Mouse (Mus musculus) limb, embryonic 10.5 days (tissue): ENCODE results near the gene Pld6. TPM values are rescaled to one million over a fixed set of nuclear protein-coding genes. Genes with fewer than 3 reads are reported as not detected.
"Not testable (repeated sequence)": the region's sequence is repeated elsewhere in the genome, so short reads cannot be mapped to it uniquely, and the experiment has no call there.

Experiments
- DNase-seq: peaks from one replicate; pipeline ENCODE4 v3.0.0-alpha.2; 2017; ENCODE audit warnings: low spot score
- H3K27ac ChIP-seq: fragments of 300-500 bp; sonication (generic); 2 replicates; pipeline ENCODE4 v1.5.1; 2016; ENCODE audit warnings: mild to moderate bottlenecking
- H3K27me3 ChIP-seq: fragments of 300-500 bp; sonication (generic); 2 replicates; pipeline ENCODE4 v1.6.1; 2016; ENCODE audit warnings: low read depth, mild to moderate bottlenecking; ENCODE audit not compliant: poor library complexity, severe bottlenecking
- H3K36me3 ChIP-seq: fragments of 300-500 bp; sonication (generic); 2 replicates; pipeline ENCODE4 v1.6.1; 2016; ENCODE audit warnings: mild to moderate bottlenecking, moderate library complexity
- H3K4me1 ChIP-seq: fragments of 300-500 bp; sonication (generic); 2 replicates; pipeline ENCODE4 v1.6.1; 2016
- H3K4me3 ChIP-seq: fragments of 300-500 bp; sonication (generic); 2 replicates; pipeline ENCODE4 v1.5.1; 2016; ENCODE audit warnings: mild to moderate bottlenecking, moderate library complexity
- H3K9me3 ChIP-seq: fragments of 300-500 bp; sonication (generic); replicated peaks from 2 replicates; pipeline ENCODE4 v1.6.1; 2016; ENCODE audit warnings: mild to moderate bottlenecking
- WGBS: fragments of 180-500 bp; shearing (Covaris S2); methylation state at CpG from one replicate; pipeline ENCODE4 v1.1.7; 2016; 5-methylcytosine and 5-hydroxymethylcytosine counted together
- polyA plus RNA-seq: library from polyadenylated mRNA; unstranded; fragments of >200 nt; fragmentation: Nextera tagmentation; extraction: Ambion mirVana; gene quantifications from 2 replicates; pipeline ENCODE4 v1.2.1, GENCODE M21; 2016

The Pld6 gene
- polyA plus RNA-seq, 1 experiment from 2014 or later, result 4.5 TPM

DNA sequence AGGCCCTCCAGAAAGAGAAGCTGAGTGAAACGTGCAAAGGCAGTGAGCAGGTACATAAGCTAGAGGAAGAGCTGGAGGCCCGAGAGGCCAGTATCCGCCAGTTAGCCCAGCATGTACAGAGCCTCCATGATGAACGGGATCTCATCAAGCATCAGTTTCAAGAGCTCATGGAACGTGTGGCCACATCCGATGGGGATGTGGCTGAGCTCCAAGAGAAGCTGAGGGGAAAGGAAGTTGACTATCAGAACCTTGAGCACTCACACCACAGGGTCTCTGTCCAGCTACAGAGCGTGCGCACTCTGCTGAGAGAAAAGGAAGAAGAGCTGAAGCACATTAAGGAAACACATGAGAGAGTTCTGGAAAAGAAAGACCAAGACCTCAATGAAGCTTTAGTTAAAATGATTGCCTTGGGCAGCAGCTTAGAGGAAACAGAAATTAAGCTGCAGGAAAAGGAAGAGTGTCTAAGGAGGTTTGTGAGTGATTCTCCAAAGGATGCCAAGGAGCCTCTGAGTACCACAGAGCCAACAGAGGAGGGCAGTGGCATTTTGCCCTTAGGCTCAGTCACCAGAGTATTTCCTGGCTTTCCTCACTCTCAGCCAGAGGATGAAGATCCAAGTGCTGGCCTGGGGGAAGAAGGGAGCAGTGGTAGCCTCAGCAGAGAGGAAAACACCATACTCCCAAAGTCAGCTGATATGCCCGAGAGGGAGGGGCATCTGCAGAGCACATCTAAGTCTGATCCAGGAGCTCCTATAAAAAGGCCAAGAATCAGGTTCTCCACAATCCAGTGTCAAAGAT is 29.1 kb downstream of the Pld6 start:
- no peaks in the 10 kb centered on the region for H3K4me1 ChIP-seq
- DNase-seq, result no peak
- H3K9me3 ChIP-seq, result no peaks in the 10 kb centered on the region
- WGBS, result 95% methylated on average over 9 of the region's 9 CpGs
- no peak overlapping the region for H3K27ac ChIP-seq
- no peak overlapping the region for H3K4me3 ChIP-seq
- no peaks in the 10 kb centered on the region for H3K27me3 ChIP-seq
- H3K36me3 ChIP-seq, result peaks cover 94% of the 10 kb centered on the region

GRCm38 (mm10) chr11:59756351-59756750 is 31.1 kb downstream of the Pld6 start:
- 92% methylated on average over 4 of the region's 4 CpGs for WGBS
- H3K9me3 ChIP-seq, result no peaks in the 10 kb centered on the region
- DNase-seq, result no peak
- H3K4me3 ChIP-seq, result no peak overlapping the region
- H3K27ac ChIP-seq, result no peak overlapping the region
- H3K4me1 ChIP-seq, result no peaks in the 10 kb centered on the region
- H3K36me3 ChIP-seq, result peaks cover 100% of the 10 kb centered on the region
- no peaks in the 10 kb centered on the region for H3K27me3 ChIP-seq

DNA sequence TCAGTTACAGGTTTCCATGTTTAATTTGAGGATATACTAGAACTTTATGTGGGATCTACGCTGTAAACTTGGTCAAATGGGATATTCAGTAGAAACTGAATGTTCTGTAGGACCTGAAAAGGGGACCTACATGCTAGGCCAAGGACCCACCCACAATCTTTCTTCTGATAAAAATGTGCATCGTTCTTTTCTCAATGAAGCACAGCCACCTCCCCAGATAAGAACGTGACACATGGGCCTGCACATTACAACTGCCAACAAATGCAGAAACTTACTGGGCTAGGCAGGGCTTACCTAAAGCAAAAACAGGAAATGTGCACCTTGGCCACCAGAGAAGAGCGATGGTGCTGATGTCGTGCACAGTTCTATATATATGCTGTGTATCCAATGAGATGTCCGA is 32.9 kb downstream of the Pld6 start:
- Histone ChIP-seq H3K9me3 (no peaks in the 10 kb centered on the region), H3K27me3 (no peaks in the 10 kb centered on the region), H3K4me3 (no peak overlapping the region), H3K4me1 (no peaks in the 10 kb centered on the region), H3K36me3 (peaks cover 100% of the 10 kb centered on the region), H3K27ac (no peak overlapping the region)
- 99% methylated on average over 6 of the region's 6 CpGs for WGBS
- DNase-seq, result no peak

- H3K4me1 ChIP-seq, result no peaks in the 10 kb centered on the region
- no peak overlapping the region for H3K4me3 ChIP-seq
- peaks cover 83% of the 10 kb centered on the region for H3K36me3 ChIP-seq
- DNase-seq, result no peak
- no peaks in the 10 kb centered on the region for H3K27me3 ChIP-seq
- no peak overlapping the region for H3K27ac ChIP-seq
- no peaks in the 10 kb centered on the region for H3K9me3 ChIP-seq
- 89% methylated on average over 3 of the region's 3 CpGs for WGBS
These were observed 38.4 kb downstream of the Pld6 start for GRCm38 (mm10) chr11:59749050-59749449.

DNA sequence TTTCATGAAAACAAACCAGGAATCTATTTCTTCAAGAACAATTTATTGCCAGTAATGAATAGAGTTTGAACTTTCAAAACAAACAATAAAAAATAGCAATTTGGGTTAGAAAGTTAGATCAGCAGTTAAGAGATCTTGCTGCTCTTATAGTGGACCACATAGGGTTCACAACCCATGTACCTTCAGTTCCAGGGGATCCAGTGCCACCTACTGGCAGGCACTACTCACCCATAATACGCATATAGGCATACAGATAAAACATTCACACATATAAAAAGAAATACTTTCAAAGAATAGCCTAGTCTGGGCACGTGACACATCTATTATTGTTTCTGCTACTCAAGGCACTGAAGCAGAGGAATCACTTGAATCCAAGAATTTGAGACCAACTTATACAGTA is 40.8 kb downstream of the Pld6 start:
- Histone ChIP-seq H3K4me1 (no peaks in the 10 kb centered on the region), H3K36me3 (peaks cover 83% of the 10 kb centered on the region), H3K27me3 (no peaks in the 10 kb centered on the region), H3K9me3 (no peaks in the 10 kb centered on the region), H3K4me3 (no peak overlapping the region), H3K27ac (no peak overlapping the region)
- no peak for DNase-seq
- WGBS, result 92% methylated on average over 2 of the region's 2 CpGs

- DNase-seq, result no peak
- Histone ChIP-seq H3K27ac (no peak overlapping the region), H3K4me3 (no peak overlapping the region), H3K27me3 (no peaks in the 10 kb centered on the region), H3K4me1 (no peaks in the 10 kb centered on the region), H3K9me3 (no peaks in the 10 kb centered on the region), H3K36me3 (peaks cover 83% of the 10 kb centered on the region)
- WGBS, result 94% methylated on average over 5 of the region's 5 CpGs
These were observed 41.6 kb downstream of the Pld6 start for GRCm38 (mm10) chr11:59745851-59746250.

DNA sequence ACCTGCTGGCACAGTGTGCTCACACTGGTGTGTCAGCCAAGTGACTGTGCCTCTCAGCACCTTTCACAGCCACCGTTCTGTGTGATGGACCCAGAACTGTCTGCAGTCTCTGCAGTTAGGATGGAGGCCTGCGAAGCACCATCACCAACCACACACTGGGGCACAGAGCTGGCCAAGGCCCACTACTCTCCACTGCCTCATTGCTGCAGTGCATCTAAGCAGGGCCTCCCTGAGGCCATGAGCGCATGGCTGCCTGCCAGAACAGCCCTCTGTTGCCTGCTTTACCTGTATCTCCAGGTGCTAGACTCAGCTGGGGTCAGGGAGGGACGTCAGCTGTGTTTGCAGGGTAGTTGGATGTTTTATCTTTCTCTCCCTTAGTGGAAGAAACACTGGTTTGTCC is 43.1 kb downstream of the Pld6 start:
- H3K27ac ChIP-seq, result no peak overlapping the region
- H3K27me3 ChIP-seq, result no peaks in the 10 kb centered on the region
- H3K9me3 ChIP-seq, result no peaks in the 10 kb centered on the region
- WGBS, result 93% methylated on average over 4 of the region's 4 CpGs
- no peak overlapping the region for H3K4me3 ChIP-seq
- no peak for DNase-seq
- H3K36me3 ChIP-seq, result peaks cover 83% of the 10 kb centered on the region
- no peaks in the 10 kb centered on the region for H3K4me1 ChIP-seq

GRCm38 (mm10) chr11:59743712-59744111 is 43.7 kb downstream of the Pld6 start:
- 96% methylated on average over 1 of the region's 1 CpGs for WGBS
- Histone ChIP-seq H3K4me3 (no peak overlapping the region), H3K27me3 (no peaks in the 10 kb centered on the region), H3K4me1 (no peaks in the 10 kb centered on the region), H3K36me3 (peaks cover 83% of the 10 kb centered on the region), H3K9me3 (no peaks in the 10 kb centered on the region), H3K27ac (no peak overlapping the region)
- no peak for DNase-seq

DNA sequence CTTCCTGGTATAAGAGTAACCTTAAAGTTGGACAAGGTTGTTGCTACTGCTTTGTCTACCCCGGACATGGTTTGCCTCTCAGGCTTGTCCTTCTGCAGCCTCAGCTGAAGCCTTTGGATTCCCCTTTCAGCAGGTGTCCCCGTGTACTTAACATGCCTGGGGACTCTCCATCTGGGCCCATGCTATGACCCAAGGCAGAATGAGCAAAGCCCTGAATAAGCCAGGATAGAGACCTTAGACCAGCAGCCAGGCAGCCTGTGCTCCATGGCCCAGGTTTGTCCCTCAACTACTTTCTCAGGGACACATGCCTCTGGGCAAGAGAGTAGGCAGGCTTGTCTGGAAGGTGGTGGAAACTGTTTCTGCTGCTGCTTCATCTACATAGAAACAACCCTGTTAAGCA is 44.1 kb downstream of the Pld6 start:
- no peaks in the 10 kb centered on the region for H3K9me3 ChIP-seq
- H3K4me1 ChIP-seq, result no peaks in the 10 kb centered on the region
- no peak overlapping the region for H3K27ac ChIP-seq
- H3K4me3 ChIP-seq, result no peak overlapping the region
- no peak for DNase-seq
- 91% methylated on average over 2 of the region's 2 CpGs for WGBS
- H3K36me3 ChIP-seq, result peaks cover 84% of the 10 kb centered on the region
- no peaks in the 10 kb centered on the region for H3K27me3 ChIP-seq

GRCm38 (mm10) chr11:59741915-59742314 is 45.5 kb downstream of the Pld6 start:
- WGBS, result 96% methylated on average over 5 of the region's 5 CpGs
- Histone ChIP-seq H3K4me1 (no peaks in the 10 kb centered on the region), H3K4me3 (no peak overlapping the region), H3K36me3 (peaks cover 91% of the 10 kb centered on the region), H3K9me3 (no peaks in the 10 kb centered on the region), H3K27me3 (no peaks in the 10 kb centered on the region), H3K27ac (no peak overlapping the region)
- no peak for DNase-seq

DNA sequence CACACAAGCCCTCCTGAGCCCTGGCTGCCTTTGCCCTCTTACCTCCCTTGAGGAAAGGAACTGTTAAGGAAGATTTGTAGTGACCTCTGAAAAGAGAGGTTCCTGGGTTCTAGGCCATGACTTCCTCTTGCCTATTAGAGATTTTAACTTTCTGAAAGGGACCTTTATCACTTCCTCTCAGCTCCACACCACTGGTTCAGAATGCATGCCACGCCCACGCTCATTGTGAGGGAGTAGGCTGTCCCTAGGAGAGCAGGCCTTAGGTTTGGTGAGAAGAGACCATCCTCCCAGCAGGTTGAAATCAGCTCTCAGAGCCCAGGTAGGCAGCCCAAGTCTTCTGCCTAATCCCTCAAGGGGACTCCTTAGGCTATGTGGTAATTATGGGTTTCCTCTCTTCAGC is 47.4 kb downstream of the Pld6 start:
- 89% methylated on average over 2 of the region's 2 CpGs for WGBS

DNA sequence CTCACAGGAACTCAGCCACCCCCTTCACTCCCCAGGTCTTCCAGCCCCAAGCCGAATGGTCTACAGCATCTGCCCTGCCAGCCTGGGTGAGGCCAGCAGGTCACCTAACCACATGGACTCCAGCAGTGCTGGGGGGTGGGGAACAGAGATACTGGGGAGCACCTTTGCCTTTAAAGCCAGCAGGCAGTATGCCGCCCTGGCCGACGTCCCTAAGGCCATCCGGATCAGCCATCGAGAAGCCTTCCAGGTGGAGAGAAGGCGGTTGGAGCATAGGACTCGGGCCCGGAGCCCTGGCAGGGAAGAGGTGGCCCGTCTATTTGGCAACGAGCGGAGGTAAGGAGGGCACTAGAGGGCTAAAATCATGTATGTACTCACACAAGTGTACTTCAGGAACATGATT is 50.2 kb downstream of the Pld6 start:
- Histone ChIP-seq H3K36me3 (peaks cover 95% of the 10 kb centered on the region), H3K4me3 (no peak overlapping the region), H3K9me3 (no peaks in the 10 kb centered on the region), H3K27me3 (no peaks in the 10 kb centered on the region), H3K4me1 (no peaks in the 10 kb centered on the region), H3K27ac (no peak overlapping the region)
- 92% methylated on average over 12 of the region's 12 CpGs for WGBS
- no peak for DNase-seq

More for the DNA sequence above, 47.4 kb downstream of the Pld6 start:
- DNase-seq, result no peak
- H3K36me3 ChIP-seq, result peaks cover 99% of the 10 kb centered on the region
- H3K4me1 ChIP-seq, result no peaks in the 10 kb centered on the region
- H3K27ac ChIP-seq, result no peak overlapping the region
- H3K9me3 ChIP-seq, result no peaks in the 10 kb centered on the region
- H3K27me3 ChIP-seq, result no peaks in the 10 kb centered on the region
- no peak overlapping the region for H3K4me3 ChIP-seq

DNA sequence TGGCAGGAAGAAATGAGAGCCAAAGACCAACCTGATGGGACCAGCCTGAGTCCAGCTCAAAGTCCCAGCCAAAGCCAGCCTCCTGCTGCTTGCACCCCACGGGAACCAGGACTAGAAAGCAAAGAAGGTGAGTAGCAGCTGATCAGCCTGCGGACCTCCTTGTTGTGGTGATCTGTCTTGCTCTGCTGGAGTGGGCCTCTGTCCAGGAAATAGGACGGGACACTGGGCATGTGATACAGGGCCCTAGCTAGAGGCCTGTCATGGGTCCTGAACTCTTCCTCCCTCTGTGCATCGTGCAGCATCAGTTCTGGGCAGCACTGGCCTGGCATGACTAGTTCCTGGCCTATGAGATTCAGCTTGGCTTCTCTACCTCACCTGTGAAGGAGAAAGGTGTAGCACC is 51.5 kb downstream of the Pld6 start:
- not testable (repeated sequence) for H3K9me3 ChIP-seq, H3K4me3 ChIP-seq, H3K27me3 ChIP-seq, DNase-seq, H3K27ac ChIP-seq, H3K4me1 ChIP-seq
- 94% methylated on average over 4 of the region's 4 CpGs for WGBS
- peaks cover 95% of the 10 kb centered on the region for H3K36me3 ChIP-seq

DNA sequence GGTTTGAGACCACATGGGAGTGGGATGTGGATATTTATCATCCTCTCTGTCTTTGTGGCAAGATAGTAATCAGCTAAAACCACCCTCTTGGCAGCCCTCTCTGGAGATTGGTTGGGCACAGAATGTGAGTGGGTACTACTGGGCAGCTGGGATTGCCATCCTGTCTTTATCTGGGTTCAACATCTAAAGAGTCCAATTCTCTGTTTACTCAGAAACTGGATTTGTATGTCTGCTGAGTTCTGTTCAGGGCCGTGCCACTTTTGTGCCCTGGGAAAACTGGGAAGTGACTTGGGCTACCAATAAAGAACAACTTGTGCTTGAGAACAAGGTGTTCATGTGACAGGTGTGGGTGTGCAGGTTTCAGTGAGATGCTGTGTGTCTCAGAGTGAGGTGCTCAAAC is 53.1 kb downstream of the Pld6 start:
- no peak overlapping the region for H3K4me3 ChIP-seq
- no peak for DNase-seq
- H3K36me3 ChIP-seq, result peaks cover 95% of the 10 kb centered on the region
- H3K4me1 ChIP-seq, result no peaks in the 10 kb centered on the region
- no peaks in the 10 kb centered on the region for H3K27me3 ChIP-seq
- H3K27ac ChIP-seq, result no peak overlapping the region
- 100% methylated on average over 1 of the region's 1 CpGs for WGBS
- H3K9me3 ChIP-seq, result no peaks in the 10 kb centered on the region
